Mouse (Mus musculus): ENCODE measurements around the gene Gm4791.

Gm4791 gene

GRCm38 (mm10) chr9:46983471-46983870 is 15.1 kb upstream of the Gm4791 start:
- Histone ChIP-seq H3K9me3 (ENCODE audit: low read length) (no peaks in the 10 kb centered on the region; the same call in 1 of the 2 replicates), H3K4me3 (replicated peaks; ENCODE audit: low read length) (no peak overlapping the region), H3K36me3 (ENCODE audit: insufficient read depth, low read length) (no peaks in the 10 kb centered on the region), H3K4me1 (replicated peaks; ENCODE audit: low read depth, low read length) (peaks cover 10% of the 10 kb centered on the region), H3K27me3 (ENCODE audit: insufficient read depth, low read length) (0 out of 2 replicates have a peak, but pooled peaks cover 2% of the 10 kb centered on the region)
- TF ChIP-seq POU5F1 (IDR thresholded peaks at IDR 0.05; ENCODE audit: borderline replicate concordance, low read length): no peak

GRCm38 (mm10) chr9:47041569-47041968 is 43.0 kb downstream of the Gm4791 start:
- no peaks in the 10 kb centered on the region for H3K27me3 ChIP-seq (ENCODE audit: insufficient read depth, low read length)
- no peaks in the 10 kb centered on the region for H3K4me1 ChIP-seq (replicated peaks; ENCODE audit: low read depth, low read length)
- H3K9me3 ChIP-seq (ENCODE audit: low read length): no peaks in the 10 kb centered on the region
- no peak overlapping the region for H3K4me3 ChIP-seq (replicated peaks; ENCODE audit: low read length)
- no peak for TF ChIP-seq NANOG (IDR thresholded peaks at IDR 0.05; ENCODE audit: borderline replicate concordance, low read length)
- TF ChIP-seq POU5F1 (IDR thresholded peaks at IDR 0.05; ENCODE audit: borderline replicate concordance, low read length): no peak
- TF ChIP-seq CTCF (conservative IDR thresholded peaks at IDR 0.05; ENCODE audit: low read length): no peak
- no peaks in the 10 kb centered on the region for H3K36me3 ChIP-seq (ENCODE audit: insufficient read depth, low read length)

Data from E14TG2a.4 (cell line).